Mouse (Mus musculus): ENCODE data around the gene Plin4. TPM values are rescaled to one million over a fixed set of nuclear protein-coding genes. Genes with fewer than 3 reads are reported as not detected.

The Plin4 gene
- polyA plus RNA-seq, 1 experiment from 2014 or later = 0.23 TPM

- Histone ChIP-seq H3K4me3 (ENCODE audit: low read length) (peak overlapping the region; percentile 16; the same call in 1 of the 2 replicates), H3K27me3 (replicated peaks; ENCODE audit: control insufficient read depth, insufficient read depth, low read length) (peaks cover 55% of the 10 kb centered on the region), H3K36me3 (ENCODE audit: control insufficient read depth, insufficient read depth, low read length) (no peaks in the 10 kb centered on the region; the same call in 1 of the 2 replicates), H3K9ac (ENCODE audit: low read depth, low read length) (no peak overlapping the region), H3K4me2 (ENCODE audit: low read depth, low read length) (peak overlapping the region; percentile 41), H3K4me1 (ENCODE audit: control insufficient read depth, insufficient read depth, low read length) (peaks cover 23% of the 10 kb centered on the region), H3K9me3 (ENCODE audit: control insufficient read depth, low read length) (peaks cover 12% of the 10 kb centered on the region), H3K27ac (ENCODE audit: low read length) (no peak overlapping the region)
- no peak for ATAC-seq
- 5% methylated on average over 66 of the region's 66 CpGs for WGBS
Measured at GRCm38 (mm10) chr17:56119981-56120880, 10.6 kb upstream of the Plin4 start.

- Histone ChIP-seq H3K27ac (ENCODE audit: low read length) (no peak overlapping the region), H3K27me3 (replicated peaks; ENCODE audit: control insufficient read depth, insufficient read depth, low read length) (peaks cover 54% of the 10 kb centered on the region), H3K9ac (ENCODE audit: low read depth, low read length) (no peak overlapping the region), H3K36me3 (ENCODE audit: control insufficient read depth, insufficient read depth, low read length) (no peaks in the 10 kb centered on the region; the same call in 1 of the 2 replicates), H3K4me1 (ENCODE audit: control insufficient read depth, insufficient read depth, low read length) (peaks cover 23% of the 10 kb centered on the region), H3K4me2 (ENCODE audit: low read depth, low read length) (peak overlapping the region; percentile 41; the same call in 1 of the 2 replicates), H3K9me3 (ENCODE audit: control insufficient read depth, low read length) (peaks cover 12% of the 10 kb centered on the region), H3K4me3 (ENCODE audit: low read length) (no peak overlapping the region)
- 39% methylated on average over 12 of the region's 12 CpGs for WGBS
- ATAC-seq = no peak
Measured at GRCm38 (mm10) chr17:56119431-56119830, 9.8 kb upstream of the Plin4 start.

GRCm38 (mm10) chr17:56117251-56117710, 7.7 kb upstream of the Plin4 start, which contains the start of gene Plin5:
Gene Plin5 (minus strand): TSS chr17:56117596.
- H3K27me3 ChIP-seq (replicated peaks; ENCODE audit: control insufficient read depth, insufficient read depth, low read length) = peaks cover 38% of the 10 kb centered on the region

GRCm38 (mm10) chr17:56116193-56116592, 6.6 kb upstream of the Plin4 start:
- no peak overlapping the region for H3K27ac ChIP-seq (ENCODE audit: low read length)
- no peak overlapping the region for H3K9ac ChIP-seq (ENCODE audit: low read depth, low read length)
- no peak overlapping the region for H3K4me2 ChIP-seq (ENCODE audit: low read depth, low read length)
- ATAC-seq = no peak
- no peak overlapping the region for H3K4me3 ChIP-seq (ENCODE audit: low read length)
- no peaks in the 10 kb centered on the region for H3K36me3 ChIP-seq (ENCODE audit: control insufficient read depth, insufficient read depth, low read length)
- peaks cover 28% of the 10 kb centered on the region for H3K27me3 ChIP-seq (replicated peaks; ENCODE audit: control insufficient read depth, insufficient read depth, low read length)
- peaks cover 17% of the 10 kb centered on the region for H3K4me1 ChIP-seq (ENCODE audit: control insufficient read depth, insufficient read depth, low read length)
- 70% methylated on average over 10 of the region's 10 CpGs for WGBS
- H3K9me3 ChIP-seq (ENCODE audit: control insufficient read depth, low read length) = no peaks in the 10 kb centered on the region

More at GRCm38 (mm10) chr17:56117251-56117710, 7.7 kb upstream of the Plin4 start, which contains the start of gene Plin5:
- H3K9me3 ChIP-seq (ENCODE audit: control insufficient read depth, low read length) = peaks cover 2% of the 10 kb centered on the region
- peak within 1 kb of the TSS; percentile 59; the same call in 1 of the 2 replicates for H3K9ac ChIP-seq (ENCODE audit: low read depth, low read length)
- ATAC-seq = peak; percentile 72
- H3K27ac ChIP-seq (ENCODE audit: low read length) = no peak within 1 kb of the TSS
- H3K4me2 ChIP-seq (ENCODE audit: low read depth, low read length) = peak within 1 kb of the TSS; percentile 82
- WGBS = 2% methylated on average over 27 of the region's 27 CpGs
- peaks cover 17% of the 10 kb centered on the region for H3K4me1 ChIP-seq (ENCODE audit: control insufficient read depth, insufficient read depth, low read length)
- no peaks in the 10 kb centered on the region for H3K36me3 ChIP-seq (ENCODE audit: control insufficient read depth, insufficient read depth, low read length)
- H3K4me3 ChIP-seq (ENCODE audit: low read length) = peak within 1 kb of the TSS; percentile 43

GRCm38 (mm10) chr17:56112743-56113142, 3.1 kb upstream of the Plin4 start:
- 0 out of 2 replicates have a peak, but pooled peaks cover 2% of the 10 kb centered on the region for H3K27me3 ChIP-seq (replicated peaks; ENCODE audit: control insufficient read depth, insufficient read depth, low read length)
- H3K4me1 ChIP-seq (ENCODE audit: control insufficient read depth, insufficient read depth, low read length) = peaks cover 14% of the 10 kb centered on the region
- H3K9ac ChIP-seq (ENCODE audit: low read depth, low read length) = no peak overlapping the region
- no peak overlapping the region for H3K27ac ChIP-seq (ENCODE audit: low read length)
- H3K4me2 ChIP-seq (ENCODE audit: low read depth, low read length) = no peak overlapping the region
- H3K36me3 ChIP-seq (ENCODE audit: control insufficient read depth, insufficient read depth, low read length) = no peaks in the 10 kb centered on the region
- H3K4me3 ChIP-seq (ENCODE audit: low read length) = no peak overlapping the region
- no peaks in the 10 kb centered on the region for H3K9me3 ChIP-seq (ENCODE audit: control insufficient read depth, low read length)
- WGBS = 69% methylated on average over 3 of the region's 3 CpGs
- no peak for ATAC-seq

- no peak overlapping the region for H3K4me2 ChIP-seq (ENCODE audit: low read depth, low read length)
- ATAC-seq = peak; percentile 31
- H3K9me3 ChIP-seq (ENCODE audit: control insufficient read depth, low read length) = no peaks in the 10 kb centered on the region
- H3K9ac ChIP-seq (ENCODE audit: low read depth, low read length) = no peak overlapping the region
- H3K27ac ChIP-seq (ENCODE audit: low read length) = no peak overlapping the region
- H3K36me3 ChIP-seq (ENCODE audit: control insufficient read depth, insufficient read depth, low read length) = no peaks in the 10 kb centered on the region
- WGBS = 46% methylated on average over 5 of the region's 5 CpGs
- H3K27me3 ChIP-seq (replicated peaks; ENCODE audit: control insufficient read depth, insufficient read depth, low read length) = 0 out of 2 replicates have a peak, but pooled peaks cover 2% of the 10 kb centered on the region
- H3K4me3 ChIP-seq (ENCODE audit: low read length) = no peak overlapping the region
- peaks cover 8% of the 10 kb centered on the region for H3K4me1 ChIP-seq (ENCODE audit: control insufficient read depth, insufficient read depth, low read length)
Measured at GRCm38 (mm10) chr17:56111864-56112263, 2.3 kb upstream of the Plin4 start.

GRCm38 (mm10) chr17:56111021-56111420, 1.4 kb upstream of the Plin4 start:
- Histone ChIP-seq H3K4me3 (ENCODE audit: low read length) (no peak overlapping the region), H3K27ac (ENCODE audit: low read length) (no peak overlapping the region), H3K4me2 (ENCODE audit: low read depth, low read length) (no peak overlapping the region), H3K36me3 (ENCODE audit: control insufficient read depth, insufficient read depth, low read length) (no peaks in the 10 kb centered on the region), H3K9me3 (ENCODE audit: control insufficient read depth, low read length) (no peaks in the 10 kb centered on the region), H3K27me3 (replicated peaks; ENCODE audit: control insufficient read depth, insufficient read depth, low read length) (no peaks in the 10 kb centered on the region), H3K4me1 (ENCODE audit: control insufficient read depth, insufficient read depth, low read length) (peaks cover 8% of the 10 kb centered on the region), H3K9ac (ENCODE audit: low read depth, low read length) (no peak overlapping the region)
- no peak for ATAC-seq
- WGBS = 67% methylated on average over 1 of the region's 1 CpGs

GRCm38 (mm10) chr17:56110571-56110970, 968 bp upstream of the Plin4 start:
- no peak for ATAC-seq
- no peak overlapping the region for H3K4me2 ChIP-seq (ENCODE audit: low read depth, low read length)
- H3K4me3 ChIP-seq (ENCODE audit: low read length) = no peak overlapping the region
- H3K9ac ChIP-seq (ENCODE audit: low read depth, low read length) = no peak overlapping the region
- no peaks in the 10 kb centered on the region for H3K9me3 ChIP-seq (ENCODE audit: control insufficient read depth, low read length)
- no peaks in the 10 kb centered on the region for H3K36me3 ChIP-seq (ENCODE audit: control insufficient read depth, insufficient read depth, low read length)
- no peak overlapping the region for H3K27ac ChIP-seq (ENCODE audit: low read length)
- no peaks in the 10 kb centered on the region for H3K27me3 ChIP-seq (replicated peaks; ENCODE audit: control insufficient read depth, insufficient read depth, low read length)
- 74% methylated on average over 4 of the region's 4 CpGs for WGBS
- H3K4me1 ChIP-seq (ENCODE audit: control insufficient read depth, insufficient read depth, low read length) = peaks cover 8% of the 10 kb centered on the region

GRCm38 (mm10) chr17:56108334-56109044, 1.1 kb downstream of the Plin4 start:
- no peaks in the 10 kb centered on the region for H3K36me3 ChIP-seq (ENCODE audit: control insufficient read depth, insufficient read depth, low read length)
- H3K4me1 ChIP-seq (ENCODE audit: control insufficient read depth, insufficient read depth, low read length) = peaks cover 8% of the 10 kb centered on the region; the same call in 1 of the 2 replicates
- H3K4me3 ChIP-seq (ENCODE audit: low read length) = no peak overlapping the region
- ATAC-seq = peak; percentile 21; the same call in 1 of the 2 replicates
- H3K9ac ChIP-seq (ENCODE audit: low read depth, low read length) = no peak overlapping the region
- H3K27ac ChIP-seq (ENCODE audit: low read length) = no peak overlapping the region
- H3K27me3 ChIP-seq (replicated peaks; ENCODE audit: control insufficient read depth, insufficient read depth, low read length) = no peaks in the 10 kb centered on the region
- H3K4me2 ChIP-seq (ENCODE audit: low read depth, low read length) = no peak overlapping the region
- WGBS = 70% methylated on average over 6 of the region's 6 CpGs
- no peaks in the 10 kb centered on the region for H3K9me3 ChIP-seq (ENCODE audit: control insufficient read depth, low read length)

Measured in intestine, embryonic 16.5 days (tissue).